Mouse (Mus musculus) hindbrain, postnatal 0 days (tissue): ENCODE data around the gene Arel1. TPM values are rescaled to one million over a fixed set of nuclear protein-coding genes. Genes with fewer than 3 reads are reported as not detected.

Experiments used
- ATAC-seq: fragments of 200-750 bp; cut with Nextera tagmentation; 2 replicates; pipeline ENCODE4 v1.8.0; 2017; ENCODE audit warnings: mild to moderate bottlenecking, moderate TSS enrichment, moderate library complexity
- DNase-seq: peaks from one replicate; pipeline ENCODE4 v3.0.0-alpha.2; 2015; ENCODE audit warnings: low spot score
- H3K27ac ChIP-seq: fragments of 300-500 bp; sonication (generic); 2 replicates; pipeline ENCODE4 v1.5.1; 2014; ENCODE audit warnings: mild to moderate bottlenecking
- H3K27me3 ChIP-seq: fragments of 300-500 bp; sonication (generic); 2 replicates; pipeline ENCODE4 v1.6.1; 2014; ENCODE audit warnings: low read length, mixed read lengths; ENCODE audit not compliant: insufficient read depth
- H3K36me3 ChIP-seq: fragments of 300-500 bp; sonication (generic); 2 replicates; pipeline ENCODE4 v1.6.1; 2014; ENCODE audit warnings: low read length, mixed read lengths; ENCODE audit not compliant: insufficient read depth
- H3K4me1 ChIP-seq: fragments of 300-500 bp; sonication (generic); 2 replicates; pipeline ENCODE4 v1.6.1; 2014; ENCODE audit warnings: antibody characterized with exemption, low read length, mixed read lengths; ENCODE audit not compliant: insufficient read depth
- H3K4me2 ChIP-seq: fragments of 300-500 bp; sonication (generic); 2 replicates; pipeline ENCODE4 v1.6.1; 2014; ENCODE audit warnings: low read depth, mild to moderate bottlenecking, low read length, moderate library complexity, mixed read lengths
- H3K4me3 ChIP-seq: fragments of 300-500 bp; sonication (generic); 2 replicates; pipeline ENCODE4 v1.5.1; 2014; ENCODE audit warnings: low read length
- H3K9ac ChIP-seq: fragments of 300-500 bp; sonication (generic); replicated peaks from 2 replicates; pipeline ENCODE4 v1.6.1; 2014; ENCODE audit warnings: mild to moderate bottlenecking, low read length, moderate library complexity, mixed read lengths
- H3K9me3 ChIP-seq: fragments of 300-500 bp; sonication (generic); 2 replicates; pipeline ENCODE4 v1.6.1; 2016; ENCODE audit warnings: low read length, mixed read lengths
- CTCF ChIP-seq: IDR thresholded peaks from 2 replicates; pipeline ENCODE4 v1.5.1; 2016; ENCODE audit warnings: antibody characterized with exemption, control low read depth, low read depth
- WGBS: fragments of 180-500 bp; shearing (Covaris S2); extraction: QIAGEN DNeasy Blood & Tissue Kit; methylation state at CpG from one replicate; pipeline ENCODE4 v1.1.7; 2014; 5-methylcytosine and 5-hydroxymethylcytosine counted together
- polyA plus RNA-seq: library from polyadenylated mRNA; unstranded; fragments of >200 nt; fragmentation: Nextera tagmentation; extraction: Ambion mirVana; gene quantifications from 2 replicates; pipeline ENCODE4 v1.2.1, GENCODE M21; 2015
- total RNA-seq: library from RNA; depleted of rRNA; stranded (reverse); fragments of >200 nt; gene quantifications from 2 replicates; pipeline ENCODE4 v1.2.3, GENCODE M21; 2014

The Arel1 gene
- total and polyA plus RNA-seq, 2 experiments from 2014 or later = 27.5 to 86.6 TPM

DNA sequence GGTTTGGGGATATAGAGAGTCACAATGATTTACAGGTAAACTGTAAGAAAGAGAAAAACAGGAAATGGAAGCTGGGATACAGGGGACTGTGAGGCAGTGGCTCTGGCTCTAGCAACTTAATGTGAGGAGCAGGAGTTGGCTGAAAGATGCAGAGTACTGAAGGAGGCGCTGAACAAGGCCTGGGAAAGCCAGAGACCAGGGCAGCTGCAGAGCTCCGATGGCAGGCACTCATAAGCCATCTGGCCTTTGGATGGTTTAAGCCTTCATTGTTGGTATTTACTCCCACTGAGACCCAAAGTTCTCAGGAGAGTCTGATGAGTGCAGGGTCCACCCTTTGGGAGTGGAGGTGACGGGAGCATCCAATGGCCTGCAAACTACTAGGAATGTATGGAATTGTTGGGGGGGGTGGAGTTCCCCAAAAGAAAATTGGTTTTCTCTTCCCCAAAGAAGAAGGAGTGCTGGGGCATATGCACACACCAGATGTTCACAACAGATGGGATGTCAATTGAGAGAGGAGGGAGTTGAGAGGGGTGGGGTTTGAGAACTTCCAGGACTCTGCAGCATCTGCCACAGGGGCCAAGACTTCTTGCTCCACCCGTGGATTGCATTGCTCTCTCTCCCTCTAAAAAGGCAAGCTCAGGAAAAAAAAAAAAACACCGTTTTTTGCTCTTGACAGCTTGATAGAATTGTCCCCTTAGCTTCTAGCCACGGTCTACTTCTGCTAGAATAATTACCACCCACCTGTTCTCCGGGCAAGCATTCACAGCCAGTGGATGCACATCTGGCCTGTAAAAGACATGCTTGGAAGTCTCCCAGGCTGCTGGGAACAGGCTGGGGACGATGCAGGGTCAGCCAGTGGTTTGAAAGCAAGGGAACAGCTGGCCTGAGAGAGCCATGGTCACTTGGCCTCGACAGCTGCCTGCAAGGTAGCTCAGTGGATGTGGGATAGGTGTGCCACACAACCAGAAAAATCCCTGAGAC, 76.8 kb downstream of the Arel1 start:
- H3K9me3 ChIP-seq = no peaks in the 10 kb centered on the region
- DNase-seq (no peak), ATAC-seq (no peak)
- no peak overlapping the region for H3K4me2 ChIP-seq
- no peak overlapping the region for H3K4me3 ChIP-seq
- no peaks in the 10 kb centered on the region for H3K36me3 ChIP-seq
- no peaks in the 10 kb centered on the region for H3K4me1 ChIP-seq
- 53% methylated on average over 9 of the region's 9 CpGs for WGBS
- no peak for TF ChIP-seq CTCF
- no peaks in the 10 kb centered on the region for H3K27me3 ChIP-seq
- H3K27ac ChIP-seq = no peak overlapping the region
- no peak overlapping the region for H3K9ac ChIP-seq

DNA sequence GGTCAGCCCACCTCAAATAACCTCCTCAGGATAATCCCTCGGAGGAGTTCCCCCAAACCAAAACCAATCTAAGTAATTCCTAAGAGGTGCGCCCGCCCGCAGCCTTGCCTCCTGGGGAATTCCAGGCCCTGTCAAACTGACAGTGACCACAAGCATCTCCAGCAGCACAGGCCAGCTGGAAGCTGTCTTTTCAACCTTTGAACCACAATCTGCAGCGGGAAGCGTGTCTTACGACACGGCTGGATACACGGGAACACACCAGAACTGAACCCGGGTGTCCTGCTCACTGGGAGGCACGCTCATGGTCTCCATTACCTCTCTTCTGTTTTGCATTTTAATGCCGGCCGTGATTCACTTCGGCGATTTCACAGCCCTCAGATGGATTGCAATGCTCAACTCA, 80.4 kb downstream of the Arel1 start:
- H3K4me2 ChIP-seq = no peak overlapping the region
- DNase-seq = no peak
- H3K9me3 ChIP-seq = no peaks in the 10 kb centered on the region
- H3K36me3 ChIP-seq = no peaks in the 10 kb centered on the region
- no peaks in the 10 kb centered on the region for H3K27me3 ChIP-seq
- no peak overlapping the region for H3K27ac ChIP-seq
- ATAC-seq = no peak
- no peaks in the 10 kb centered on the region for H3K4me1 ChIP-seq
- H3K9ac ChIP-seq = no peak overlapping the region
- H3K4me3 ChIP-seq = no peak overlapping the region
- no peak for TF ChIP-seq CTCF
- 63% methylated on average over 15 of the region's 15 CpGs for WGBS

DNA sequence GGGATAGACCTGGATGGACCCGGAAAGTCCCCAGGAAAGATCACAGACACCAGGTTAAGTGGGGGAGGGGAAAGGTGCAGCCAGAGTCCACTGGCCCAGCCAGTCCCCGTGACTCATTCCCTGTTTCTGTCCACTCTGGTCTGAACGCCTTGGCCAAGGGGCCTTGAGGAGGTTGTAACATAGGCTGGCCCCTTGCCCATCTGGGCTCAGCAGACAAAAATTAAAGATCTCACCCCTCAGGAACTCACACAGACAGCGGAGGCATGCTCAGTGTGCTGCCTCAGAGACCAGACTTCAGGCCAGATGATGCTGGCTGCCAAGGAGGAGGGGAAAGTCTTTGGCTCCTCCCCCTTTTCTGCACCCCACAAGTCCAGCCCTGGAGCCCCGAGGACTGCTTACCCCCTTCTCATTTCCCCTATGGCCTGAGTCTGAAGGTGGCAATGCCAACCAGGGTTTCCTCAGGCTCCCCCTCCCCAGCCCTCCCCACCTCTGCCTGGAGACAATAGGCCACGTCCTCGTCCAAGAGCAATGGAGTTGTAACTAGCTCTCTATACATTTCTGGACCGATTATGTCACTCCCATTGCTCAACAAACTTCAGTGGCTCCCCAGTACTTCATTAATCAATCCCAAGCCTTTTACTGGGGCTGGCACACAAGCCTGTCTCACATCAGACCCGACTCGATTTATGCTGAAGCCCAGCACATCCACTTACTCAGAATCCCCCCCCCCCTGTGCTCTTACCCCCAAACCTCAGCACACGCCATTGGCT, 85.4 kb downstream of the Arel1 start:
- Histone ChIP-seq H3K4me3 (no peak overlapping the region), H3K4me2 (no peak overlapping the region), H3K9ac (no peak overlapping the region), H3K9me3 (no peaks in the 10 kb centered on the region), H3K4me1 (no peaks in the 10 kb centered on the region), H3K27me3 (no peaks in the 10 kb centered on the region), H3K27ac (no peak overlapping the region), H3K36me3 (no peaks in the 10 kb centered on the region)
- TF ChIP-seq CTCF = no peak
- 59% methylated on average over 11 of the region's 11 CpGs for WGBS
- no peak for ATAC-seq
- DNase-seq = no peak

DNA sequence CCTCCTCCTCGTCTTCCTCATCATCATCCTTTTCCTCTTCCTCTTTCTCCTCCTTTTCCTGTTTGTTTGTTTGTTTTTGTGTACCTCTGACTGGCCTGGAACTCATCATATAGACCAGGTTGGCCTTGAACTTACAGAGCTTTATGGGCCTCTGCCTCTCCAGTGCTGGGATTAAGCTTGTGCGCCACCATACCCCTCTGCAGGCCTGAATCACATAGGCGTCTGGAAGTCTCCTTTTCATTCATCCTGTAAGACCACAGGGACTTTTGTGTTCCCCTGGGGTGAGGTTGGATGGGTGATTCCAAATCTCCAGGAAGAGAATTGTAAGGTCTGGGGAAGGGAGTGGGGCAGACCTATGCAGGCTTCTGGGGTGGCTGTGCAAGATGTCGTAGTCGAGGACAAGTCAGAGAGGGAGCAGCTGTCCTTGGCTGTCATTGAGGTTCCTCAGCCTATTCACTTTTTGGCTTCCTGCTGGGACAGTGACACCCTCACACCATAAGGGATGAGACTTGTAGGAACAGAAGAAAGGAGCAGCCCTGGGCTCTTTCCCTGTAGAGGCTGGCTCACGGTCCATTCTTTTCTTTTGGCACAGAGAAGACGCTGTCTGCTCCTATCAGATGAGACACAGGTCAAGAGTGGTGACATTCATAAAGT, 86.2 kb downstream of the Arel1 start:
- Histone ChIP-seq H3K4me1 (no peaks in the 10 kb centered on the region), H3K4me3 (no peak overlapping the region), H3K9me3 (no peaks in the 10 kb centered on the region), H3K36me3 (no peaks in the 10 kb centered on the region), H3K9ac (no peak overlapping the region), H3K27ac (no peak overlapping the region), H3K4me2 (no peak overlapping the region), H3K27me3 (no peaks in the 10 kb centered on the region)
- ATAC-seq (no peak), DNase-seq (no peak)
- 74% methylated on average over 7 of the region's 7 CpGs for WGBS
- no peak for TF ChIP-seq CTCF

DNA sequence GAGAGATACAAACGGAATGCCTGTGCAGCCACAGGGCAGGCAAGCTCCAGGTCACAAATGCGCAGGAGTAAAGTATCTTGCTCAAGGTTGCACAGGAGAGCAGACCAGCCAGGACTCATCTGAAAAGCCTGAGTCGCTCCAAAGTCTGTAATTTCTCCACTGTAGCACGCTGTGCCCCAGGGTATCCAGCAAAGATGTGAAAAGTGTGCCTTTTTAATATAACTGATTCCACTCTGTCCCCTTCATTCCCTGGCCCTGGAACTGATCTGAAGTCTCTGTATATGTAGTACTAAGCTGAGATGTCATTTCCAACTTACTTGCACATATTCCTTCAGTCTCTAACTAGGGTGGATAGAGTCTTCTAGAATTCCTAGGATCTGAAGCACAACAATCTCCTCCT, 87.9 kb downstream of the Arel1 start:
- Histone ChIP-seq H3K27me3 (0 out of 2 replicates have a peak, but pooled peaks cover under 1% of the 10 kb centered on the region), H3K27ac (no peak overlapping the region), H3K4me1 (no peaks in the 10 kb centered on the region), H3K9ac (no peak overlapping the region), H3K9me3 (no peaks in the 10 kb centered on the region), H3K4me2 (no peak overlapping the region), H3K4me3 (no peak overlapping the region), H3K36me3 (no peaks in the 10 kb centered on the region)
- no peak for DNase-seq
- no peak for ATAC-seq
- TF ChIP-seq CTCF = no peak
- whole genome bisulfite sequencing = 77% methylated on average over 4 of the region's 4 CpGs

DNA sequence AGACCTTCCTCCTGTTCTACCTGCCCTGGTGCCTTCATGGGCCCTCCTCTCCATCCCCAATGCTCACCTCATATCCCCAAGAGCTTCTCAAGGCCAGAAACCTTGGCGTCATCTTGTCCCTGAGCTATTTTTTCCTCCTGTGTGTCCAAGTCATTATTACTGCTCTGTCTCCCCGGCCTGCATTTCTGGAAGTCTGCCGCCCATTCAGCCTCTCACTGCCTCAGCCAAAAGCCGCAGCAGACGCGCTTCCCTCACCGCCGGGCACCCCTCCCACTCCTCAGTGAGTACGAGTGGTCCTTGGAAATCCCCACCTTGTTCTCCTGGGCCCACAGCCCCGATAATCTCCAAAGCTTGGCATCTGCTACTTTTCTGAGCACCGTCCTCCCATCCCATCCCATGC, 90.6 kb downstream of the Arel1 start:
- Histone ChIP-seq H3K36me3 (no peaks in the 10 kb centered on the region), H3K4me1 (no peaks in the 10 kb centered on the region), H3K4me3 (no peak overlapping the region), H3K9me3 (no peaks in the 10 kb centered on the region), H3K27me3 (peaks cover 24% of the 10 kb centered on the region), H3K4me2 (no peak overlapping the region), H3K27ac (no peak overlapping the region), H3K9ac (no peak overlapping the region)
- DNase-seq = peak; percentile 56
- no peak for ATAC-seq
- TF ChIP-seq CTCF = no peak
- 35% methylated on average over 11 of the region's 11 CpGs for WGBS
